Mouse (Mus musculus) ES-E14 (cell line): ENCODE results near the gene Ormdl2. TPM values are rescaled to one million over a fixed set of nuclear protein-coding genes. Genes with fewer than 3 reads are reported as not detected.

ENCODE experiments used
- DNase-seq: peaks from one replicate; pipeline ENCODE4 v3.0.0-alpha.2; 2013; ENCODE audit warnings: low read depth, low spot score
- H3K27ac ChIP-seq: 2 replicates; pipeline ENCODE4 v1.5.1; 2012; ENCODE audit warnings: low read depth, mild to moderate bottlenecking, low read length, moderate library complexity, mixed read lengths; ENCODE audit not compliant: poor library complexity, insufficient read depth, severe bottlenecking
- H3K36me3 ChIP-seq: 2 replicates; pipeline ENCODE4 v1.6.1; 2012; ENCODE audit warnings: mild to moderate bottlenecking, low read length, moderate library complexity, mixed read lengths; ENCODE audit not compliant: control insufficient read depth, poor library complexity, insufficient read depth, severe bottlenecking
- H3K4me1 ChIP-seq, 2 experiments: fragments of 150-350 bp in 1 of 2; sonication (generic) in 1 of 2; 2 replicates each; pipeline ENCODE4 v1.6.1; 2012; ENCODE audit warnings: low read length in 2 of 2, mild to moderate bottlenecking in 1 of 2, mixed read lengths in 1 of 2; ENCODE audit not compliant: control insufficient read depth in 2 of 2, insufficient read depth in 2 of 2, poor library complexity in 1 of 2
- H3K4me3 ChIP-seq, 2 experiments: fragments of 150-350 bp in 1 of 2; sonication (generic) in 1 of 2; 2 replicates each; pipeline ENCODE4 v1.5.1; 2012; ENCODE audit warnings: low read length in 2 of 2, low read depth in 1 of 2, mild to moderate bottlenecking in 1 of 2, mixed read lengths in 1 of 2; ENCODE audit not compliant: insufficient read depth in 1 of 2, poor library complexity in 1 of 2, severe bottlenecking in 1 of 2
- H3K9ac ChIP-seq: 2 replicates; pipeline ENCODE4 v1.6.1; 2012; ENCODE audit warnings: low read depth, mild to moderate bottlenecking, low read length, mixed read lengths; ENCODE audit not compliant: poor library complexity, insufficient read depth, severe bottlenecking
- H3K9me3 ChIP-seq: fragments of 150-350 bp; sonication (generic); 2 replicates; pipeline ENCODE4 v1.6.1; 2012; ENCODE audit warnings: low read depth, mild to moderate bottlenecking, low read length; ENCODE audit not compliant: control insufficient read depth, insufficient read depth
- CHD2 ChIP-seq: IDR thresholded peaks from 2 replicates; pipeline ENCODE4 v1.6.1; 2014; ENCODE audit warnings: mild to moderate bottlenecking, low read depth, low read length, inconsistent platforms
- HCFC1 ChIP-seq: IDR thresholded peaks from 2 replicates; pipeline ENCODE4 v1.6.1; 2012; ENCODE audit warnings: low read length, inconsistent platforms, borderline replicate concordance; ENCODE audit not compliant: insufficient read depth
- MAFK ChIP-seq: IDR thresholded peaks from 2 replicates; pipeline ENCODE4 v1.6.1; 2014; ENCODE audit warnings: mild to moderate bottlenecking, low read depth, low read length, inconsistent platforms; ENCODE audit not compliant: insufficient read depth
- ZC3H11A ChIP-seq: IDR thresholded peaks from 2 replicates; pipeline ENCODE4 v1.6.1; 2012; ENCODE audit warnings: low read depth, mild to moderate bottlenecking, inconsistent platforms, low read length, borderline replicate concordance
- ZNF384 ChIP-seq: IDR thresholded peaks from 2 replicates; pipeline ENCODE4 v1.6.1; 2012; ENCODE audit warnings: low read depth, low read length, inconsistent platforms
- in situ Hi-C, 2 experiments: fragments of 600-800 bp; cut with MboI; formaldehyde crosslinking; loops; one replicate each; pipeline ENCODE4 v1.15.1; 2025; ENCODE audit warnings: low sequenced_read_pairs in 2 of 2, inconsistent platforms in 1 of 2; ENCODE audit not compliant: unreplicated experiment in 2 of 2
- total RNA-seq: library from RNA; depleted of rRNA; stranded (reverse); fragments of 300-350 nt; gene quantifications from 2 replicates; pipeline ENCODE4 v1.2.3, GENCODE M21; 2012; rRNA removed

The Ormdl2 gene
- 145 and 155 TPM in 2 replicates for total RNA-seq

GRCm38 (mm10) chr10:128821358-128822056, at the start of gene Ormdl2:
Ormdl2 (minus strand) TSS chr10:128821645.
- Histone ChIP-seq H3K4me1 (peaks cover 2 to 5% of the 10 kb centered on the region in 2 experiments; a peak in 3 of 4 replicates), H3K36me3 (peaks cover 14% of the 10 kb centered on the region), H3K9ac (peak within 1 kb of the TSS; percentile 84), H3K27ac (peak within 1 kb of the TSS; percentile 24; the same call in 1 of the 2 replicates), H3K9me3 (no peaks in the 10 kb centered on the region), H3K4me3 (peak within 1 kb of the TSS; percentile 80 to 100)
- TF ChIP-seq CHD2: peak; percentile 94
- TF ChIP-seq MAFK: no peak
- peak; percentile 70; the same call in 1 of the 2 replicates for TF ChIP-seq HCFC1
- no peak for TF ChIP-seq ZC3H11A
- TF ChIP-seq ZNF384: no peak
- in situ Hi-C loops: no loop called here
- DNase-seq: peak; percentile 100

GRCm38 (mm10) chr10:128870341-128870740, 48.9 kb upstream of the Ormdl2 start:
- DNase-seq: no peak
- H3K9ac ChIP-seq: no peak overlapping the region
- no peak overlapping the region for H3K4me3 ChIP-seq
- no peaks in the 10 kb centered on the region for H3K9me3 ChIP-seq
- H3K27ac ChIP-seq: no peak overlapping the region
- in situ Hi-C loops: no loop called here
- H3K4me1 ChIP-seq: no peaks in the 10 kb centered on the region
- peaks cover 10% of the 10 kb centered on the region for H3K36me3 ChIP-seq
- TF ChIP-seq HCFC1 (no peak), CHD2 (no peak), ZC3H11A (no peak), MAFK (no peak), ZNF384 (no peak)

GRCm38 (mm10) chr10:128866518-128866917, 45.1 kb upstream of the Ormdl2 start:
- Histone ChIP-seq H3K27ac (no peak overlapping the region), H3K9ac (no peak overlapping the region), H3K36me3 (peaks cover 3% of the 10 kb centered on the region), H3K9me3 (no peaks in the 10 kb centered on the region), H3K4me3 (no peak overlapping the region), H3K4me1 (no peaks in the 10 kb centered on the region)
- no peak for DNase-seq
- in situ Hi-C loops: no loop called here
- TF ChIP-seq HCFC1 (no peak), MAFK (no peak), ZC3H11A (no peak), CHD2 (no peak), ZNF384 (no peak)

GRCm38 (mm10) chr10:128866042-128866441, 44.6 kb upstream of the Ormdl2 start:
- Histone ChIP-seq H3K27ac (no peak overlapping the region), H3K9ac (no peak overlapping the region), H3K36me3 (peaks cover 2% of the 10 kb centered on the region), H3K9me3 (no peaks in the 10 kb centered on the region), H3K4me3 (no peak overlapping the region), H3K4me1 (no peaks in the 10 kb centered on the region)
- in situ Hi-C loops: no loop called here
- TF ChIP-seq ZC3H11A (no peak), HCFC1 (no peak)
- no peak for DNase-seq

GRCm38 (mm10) chr10:128861176-128861575, 39.7 kb upstream of the Ormdl2 start:
- in situ Hi-C loops: no loop called here
- Histone ChIP-seq H3K9ac (no peak overlapping the region), H3K4me1 (no peaks in the 10 kb centered on the region), H3K27ac (no peak overlapping the region), H3K36me3 (peaks cover 10% of the 10 kb centered on the region; the same call in 1 of the 2 replicates), H3K9me3 (no peaks in the 10 kb centered on the region), H3K4me3 (no peak overlapping the region)
- DNase-seq: no peak
- TF ChIP-seq CHD2 (no peak), ZC3H11A (no peak), ZNF384 (no peak), HCFC1 (no peak), MAFK (no peak)
